Mouse (Mus musculus) layer of hippocampus, adult 8-10 months (tissue): ENCODE measurements at regions not wholly inside any gene's neighbourhood (a gene's known extent, or its start where the extent isn't known, plus 50 kb on each side); places are given as distances from the start of the nearest gene placed in this dataset.
"Not testable (repeated sequence)": the region's sequence is repeated elsewhere in the genome, so short reads cannot be mapped to it uniquely, and the experiment has no call there.

Source experiments
- DNase-seq, 2 experiments: peaks; one replicate each; pipeline ENCODE4 v3.0.0; 2022; ENCODE audit warnings: low spot score in 2 of 2

GRCm38 (mm10) chr13:52255697-52256096 lies 275.4 kb downstream of the Diras2 start:
- no peak for DNase-seq

GRCm38 (mm10) chr13:52258373-52258772 lies 272.7 kb downstream of the Diras2 start:
- DNase-seq, result no peak

GRCm38 (mm10) chr13:52262949-52263550 lies 268.0 kb downstream of the Diras2 start:
- no peak for DNase-seq

- no peak for DNase-seq
Measured at GRCm38 (mm10) chr13:52268279-52268678, 262.8 kb downstream of the Diras2 start.

- peak in 1 of 2 experiments; percentile 15 for DNase-seq
Measured at GRCm38 (mm10) chr13:52273502-52274246, 257.4 kb downstream of the Diras2 start.

GRCm38 (mm10) chr13:52275196-52275595 lies 255.9 kb downstream of the Diras2 start:
- DNase-seq, result no peak

- peak; percentile 18 to 54 for DNase-seq
Measured at GRCm38 (mm10) chr13:52275675-52276074, 255.4 kb downstream of the Diras2 start.

GRCm38 (mm10) chr13:52277195-52277594 lies 253.9 kb downstream of the Diras2 start:
- no peak for DNase-seq

GRCm38 (mm10) chr13:52278831-52279230 lies 252.2 kb downstream of the Diras2 start:
- DNase-seq, result no peak

GRCm38 (mm10) chr13:52279281-52279969 lies 251.7 kb downstream of the Diras2 start:
- DNase-seq, result no peak

- DNase-seq, result no peak
Measured at GRCm38 (mm10) chr13:52279970-52280348, 251.1 kb downstream of the Diras2 start.

- no peak for DNase-seq
Measured at GRCm38 (mm10) chr13:52281271-52281670, 249.8 kb downstream of the Diras2 start.

- peak; percentile 43 to 50 for DNase-seq
Measured at GRCm38 (mm10) chr13:52282500-52282899, 248.6 kb downstream of the Diras2 start.

GRCm38 (mm10) chr13:52283456-52283855 lies 247.6 kb downstream of the Diras2 start:
- no peak for DNase-seq

- no peak for DNase-seq
Measured at GRCm38 (mm10) chr13:52284026-52284801, 246.9 kb downstream of the Diras2 start.

GRCm38 (mm10) chr13:52288400-52288799 lies 242.7 kb downstream of the Diras2 start:
- DNase-seq, result no peak

- no peak for DNase-seq
Measured at GRCm38 (mm10) chr13:52295847-52296246, 235.2 kb downstream of the Diras2 start.

GRCm38 (mm10) chr13:52296541-52297276 lies 234.4 kb downstream of the Diras2 start:
- DNase-seq, result no peak

- DNase-seq, result no peak
Measured at GRCm38 (mm10) chr13:52297277-52297623, 233.8 kb downstream of the Diras2 start.

GRCm38 (mm10) chr13:52298362-52298761 lies 232.7 kb downstream of the Diras2 start:
- no peak for DNase-seq

- DNase-seq, result not testable (repeated sequence)
Measured at GRCm38 (mm10) chr13:52305328-52305727, 225.8 kb downstream of the Diras2 start.
